Mouse (Mus musculus): Measurements from ENCODE around the gene Xpo1. TPM values are rescaled to one million over a fixed set of nuclear protein-coding genes. Genes with fewer than 3 reads are reported as not detected.
A peak's percentile ranks its signal among the peaks of the same experiment; 100 is the strongest.
"Not testable (repeated sequence)": the region's sequence is repeated elsewhere in the genome, so short reads cannot be mapped to it uniquely, and the experiment has no call there.

Xpo1 gene
- polyA plus RNA-seq, 1 experiment, result 4.5 TPM

DNA sequence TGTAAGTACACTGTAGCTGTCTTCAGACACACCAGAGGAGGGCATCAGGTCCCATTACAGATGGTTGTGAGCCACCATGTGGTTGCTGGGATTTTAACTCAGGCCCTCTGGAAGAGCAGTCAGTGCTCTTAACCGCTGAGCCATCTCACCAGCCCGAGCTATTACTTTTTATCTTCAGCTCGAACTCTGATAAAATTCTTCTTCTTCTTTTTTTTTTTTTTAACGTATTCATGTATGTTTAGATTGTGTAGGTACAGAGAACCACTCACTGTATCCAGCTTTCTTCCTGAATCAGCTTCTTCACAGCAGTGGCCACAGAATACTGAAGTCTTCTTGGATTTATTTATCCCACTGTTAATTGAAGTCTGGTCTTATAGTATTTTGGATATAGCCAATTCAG, 33.0 kb downstream of the Xpo1 start:
- WGBS, result 84% methylated on average over 4 of the region's 4 CpGs
- DNase-seq (ENCODE audit: low read depth, low spot score), result not testable (repeated sequence)

DNA sequence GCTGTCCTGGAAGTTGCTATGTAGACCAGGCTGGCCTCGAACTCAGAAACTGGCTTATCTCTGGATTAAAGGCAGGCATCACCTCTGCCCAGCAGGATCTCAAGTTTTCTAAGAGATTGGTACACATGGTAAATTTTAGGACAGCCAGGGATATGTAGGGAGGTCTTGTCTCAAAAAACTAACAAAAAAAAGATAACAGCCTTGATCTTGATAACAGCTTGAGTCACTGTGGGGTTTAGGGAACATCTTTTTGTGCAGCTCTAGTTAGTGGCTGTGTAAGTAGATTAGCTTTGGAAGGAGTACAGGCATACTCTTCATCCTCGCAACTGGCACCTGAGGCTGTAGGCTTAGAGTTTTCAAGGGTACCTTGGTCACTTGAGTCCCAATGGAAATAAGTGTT, 41.5 kb downstream of the Xpo1 start:
- no peak for DNase-seq (ENCODE audit: low read depth, low spot score)
- 99% methylated on average over 2 of the region's 2 CpGs for WGBS

DNA sequence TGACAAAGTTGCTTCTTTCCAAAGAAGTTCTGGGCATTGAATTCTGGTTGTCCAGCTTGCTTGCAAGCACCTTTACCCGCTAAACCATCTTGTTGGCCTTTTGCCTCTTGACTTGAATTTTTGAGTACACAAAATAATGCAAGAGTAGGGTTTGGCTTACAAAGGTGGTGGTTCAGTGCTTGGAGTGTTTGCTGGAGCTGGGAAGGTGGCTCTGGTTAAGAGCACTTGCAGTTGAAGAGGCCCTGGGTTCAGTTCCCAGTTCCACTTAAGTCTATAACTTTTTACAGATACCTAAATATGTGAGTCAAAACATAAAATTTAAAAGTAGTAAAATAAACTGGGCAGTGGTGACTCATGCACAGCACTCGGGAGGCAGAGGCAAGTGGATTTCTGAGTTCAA, 42.5 kb downstream of the Xpo1 start:
- no peak for DNase-seq (ENCODE audit: low read depth, low spot score)
- WGBS, result 80% methylated on average over 2 of the region's 2 CpGs

DNA sequence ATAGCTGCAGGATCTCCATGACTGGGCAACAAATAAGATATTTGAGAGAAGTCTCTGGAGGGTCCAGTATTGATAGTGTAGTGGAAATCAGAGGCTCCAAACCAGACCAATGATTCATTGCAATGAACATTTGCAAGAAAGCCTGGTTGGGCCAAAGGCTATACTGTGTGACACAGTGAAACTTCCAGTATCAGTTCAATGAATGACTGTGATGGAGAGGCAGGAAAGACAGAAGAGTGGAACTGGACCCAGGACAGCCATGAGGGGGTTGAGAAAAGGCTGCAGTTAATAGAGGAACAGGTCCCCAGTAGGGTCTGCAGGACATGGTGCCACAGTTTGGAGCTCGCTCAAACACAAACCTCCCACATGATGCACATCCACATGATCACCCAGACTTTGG, 44.1 kb downstream of the Xpo1 start:
- WGBS, result 91% methylated on average over 1 of the region's 1 CpGs
- no peak for DNase-seq (ENCODE audit: low read depth, low spot score)

DNA sequence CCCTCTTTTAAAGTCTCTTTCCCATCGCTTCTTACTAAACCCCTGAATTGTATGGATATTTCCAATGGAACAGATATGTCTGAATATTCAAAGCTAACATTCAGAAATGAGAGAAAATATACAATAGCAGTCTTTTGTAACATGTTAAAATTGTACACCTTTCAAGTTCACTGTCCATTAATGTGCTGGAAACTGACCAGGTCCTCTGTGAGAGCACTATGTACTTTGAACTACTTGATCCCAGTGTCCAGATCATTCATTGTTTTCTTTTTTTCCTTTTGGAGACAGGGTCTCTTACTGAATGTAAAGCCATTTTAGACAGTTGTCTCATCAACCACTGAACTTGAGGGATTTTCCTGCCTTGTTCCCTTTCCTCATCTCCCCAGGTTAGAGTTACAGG, 47.3 kb downstream of the Xpo1 start:
- 76% methylated on average over 1 of the region's 1 CpGs for WGBS
- DNase-seq (ENCODE audit: low read depth, low spot score), result no peak

DNA sequence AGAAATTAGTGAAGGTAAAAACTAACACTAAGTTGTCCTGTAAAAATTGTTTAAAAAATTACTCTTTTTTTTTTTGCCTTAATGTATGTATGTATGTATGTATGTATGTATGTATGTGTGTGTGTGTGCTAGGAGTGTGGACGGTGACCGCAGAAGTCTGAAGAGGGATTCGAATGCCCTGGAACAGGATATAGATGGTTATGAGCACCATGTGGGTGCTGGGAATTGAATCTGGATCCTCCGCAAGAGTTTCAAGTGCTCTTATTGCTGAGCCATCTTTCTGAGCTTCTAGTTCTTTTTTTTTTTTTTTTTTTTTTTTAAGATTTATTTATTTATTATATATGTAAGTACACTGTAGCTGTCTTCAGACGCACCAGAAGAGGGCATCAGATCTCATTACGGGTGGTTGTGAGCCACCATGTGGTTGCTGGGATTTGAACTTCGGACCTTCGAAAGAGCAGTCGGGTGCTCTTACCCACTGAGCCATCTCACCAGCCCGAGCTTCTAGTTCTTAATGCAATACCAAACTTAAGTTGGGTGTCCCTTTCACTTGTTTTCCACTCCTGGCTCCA, 49.3 kb downstream of the Xpo1 start:
- not testable (repeated sequence) for DNase-seq (ENCODE audit: low read depth, low spot score)
- WGBS, result 36% methylated on average over 10 of the region's 10 CpGs

DNA sequence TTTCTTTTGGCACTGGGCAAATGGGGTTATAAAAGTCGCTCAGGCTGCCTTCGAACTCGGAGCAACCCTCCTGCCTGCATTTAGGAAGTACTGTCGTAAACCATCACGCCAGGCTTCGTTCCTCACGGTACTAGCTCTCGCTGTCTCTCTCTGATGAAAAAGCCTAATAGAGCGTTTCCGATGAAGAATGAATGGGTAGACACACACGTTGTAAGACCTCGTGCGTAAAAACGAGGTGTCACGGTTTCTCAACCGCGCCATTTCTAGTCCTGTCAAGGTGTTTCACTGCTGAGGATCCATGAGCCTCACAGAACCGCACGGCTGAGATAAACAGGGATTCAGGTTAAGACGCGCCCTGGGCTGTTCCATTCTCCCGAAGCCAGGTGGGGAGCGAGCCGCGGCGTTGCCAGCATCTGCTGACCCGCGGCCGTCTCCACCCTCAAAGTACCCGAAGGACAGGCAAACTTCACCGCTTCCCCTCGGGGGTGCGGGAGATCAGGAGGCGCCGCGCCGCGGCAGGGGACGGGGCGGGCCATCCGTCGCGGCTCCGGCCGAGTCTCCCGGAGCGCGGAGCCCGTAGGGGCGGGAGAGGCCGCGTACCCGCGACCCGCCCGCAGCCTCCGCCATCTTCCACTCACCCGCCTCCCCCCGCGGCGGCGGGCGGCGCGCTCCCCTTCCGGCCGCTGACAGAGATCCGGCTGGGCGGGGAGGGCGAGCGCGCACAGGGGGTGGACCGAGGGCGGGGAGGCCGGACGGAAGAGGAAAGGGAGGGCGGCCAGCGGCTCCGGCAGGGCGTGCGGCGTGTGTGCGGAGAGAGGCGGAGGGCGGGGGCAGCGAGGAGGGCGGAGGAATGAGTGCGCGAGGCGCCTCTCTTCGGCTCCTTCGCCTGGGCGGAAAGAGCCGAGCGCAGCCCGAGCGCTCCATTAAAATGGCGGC, 50.1 kb downstream of the Xpo1 start:
- WGBS, result under 1% methylated on average over 73 of the region's 98 CpGs
- DNase-seq (ENCODE audit: low read depth, low spot score), result peak; percentile 67

DNA sequence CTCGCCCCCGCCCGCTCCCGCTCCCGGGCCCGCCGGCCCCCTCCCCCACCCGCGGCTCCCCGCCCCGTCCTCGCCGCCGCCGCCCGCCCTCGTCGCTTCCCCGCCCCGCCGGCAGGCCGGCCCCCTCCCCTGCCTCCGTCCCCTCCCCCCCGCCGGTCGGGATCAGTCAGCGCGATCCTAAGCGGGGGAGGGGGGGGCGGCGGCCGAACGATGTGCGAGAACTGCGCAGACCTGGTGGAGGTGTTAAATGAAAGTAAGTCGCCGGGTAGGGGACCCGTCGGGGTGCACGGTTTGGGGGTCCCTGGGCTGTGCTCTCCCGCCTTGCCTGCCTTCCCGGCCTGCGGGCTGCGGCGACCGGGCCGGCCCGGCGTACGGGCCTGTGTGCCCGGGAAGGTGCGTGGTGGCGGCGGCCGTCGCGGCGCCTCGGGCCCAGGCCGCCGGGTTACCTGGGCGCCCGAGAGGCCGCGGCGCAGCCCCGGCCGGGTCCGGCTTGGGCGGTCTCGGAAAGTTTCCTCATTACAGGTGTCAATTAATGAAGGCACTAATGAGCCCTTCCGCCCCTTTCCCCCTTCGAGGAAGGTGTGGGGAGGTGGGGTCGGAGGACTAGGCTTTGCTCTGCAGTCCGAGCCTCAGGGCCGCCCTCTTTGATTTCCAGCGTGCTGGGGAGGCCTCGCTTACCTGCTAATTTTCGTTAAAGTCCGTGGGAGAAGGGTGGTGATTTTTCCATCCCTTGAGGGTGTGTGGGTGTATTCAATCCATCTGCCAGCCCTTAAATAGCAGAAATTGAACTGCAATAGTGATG, 51.1 kb downstream of the Xpo1 start, which contains the start of gene Usp34:
Gene Usp34 (plus strand): TSS at position 132 of the 802 bp plus-strand sequence.
- under 1% methylated on average over 62 of the region's 80 CpGs for WGBS
- DNase-seq (ENCODE audit: low read depth, low spot score), result no peak

DNA sequence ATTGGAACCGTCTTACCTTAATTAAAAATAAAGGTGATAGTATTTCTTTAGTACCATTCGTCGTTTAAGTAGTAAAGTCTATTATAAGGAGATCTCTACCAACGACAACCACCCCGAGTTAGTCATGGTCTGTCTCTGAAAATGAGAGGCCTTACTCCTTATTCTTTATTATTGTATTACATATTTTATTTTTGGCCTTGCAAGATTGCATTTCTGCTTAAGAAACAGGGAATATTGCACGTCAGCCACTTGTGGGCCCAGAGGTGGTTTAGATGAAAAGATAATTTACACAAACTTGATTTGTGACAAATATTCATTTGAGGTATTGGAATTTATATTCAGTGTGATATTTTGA, 51.7 kb downstream of the Xpo1 start:
- DNase-seq (ENCODE audit: low read depth, low spot score), result no peak
- WGBS, result 3% methylated on average over 6 of the region's 6 CpGs

DNA sequence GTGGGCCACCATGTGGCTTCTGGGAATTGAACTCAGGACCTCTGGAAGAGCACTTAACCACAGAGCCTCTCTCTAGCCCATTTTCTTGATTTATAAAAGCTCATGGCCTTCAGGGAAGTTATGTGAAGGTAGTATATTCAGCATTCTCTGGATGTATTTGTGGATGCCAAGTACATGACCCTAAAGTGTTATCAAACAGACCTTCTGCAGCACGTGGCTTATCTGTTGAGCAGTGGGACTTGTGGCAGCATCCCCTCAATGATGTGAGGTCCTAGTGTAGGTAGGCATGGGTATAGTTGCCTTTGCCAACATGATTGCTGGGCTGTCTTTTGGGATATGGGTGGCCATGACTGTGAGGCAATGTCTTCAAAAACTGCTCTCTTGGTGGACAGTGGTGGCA, 57.7 kb downstream of the Xpo1 start:
- no peak for DNase-seq (ENCODE audit: low read depth, low spot score)
- 98% methylated on average over 1 of the region's 1 CpGs for WGBS

DNA sequence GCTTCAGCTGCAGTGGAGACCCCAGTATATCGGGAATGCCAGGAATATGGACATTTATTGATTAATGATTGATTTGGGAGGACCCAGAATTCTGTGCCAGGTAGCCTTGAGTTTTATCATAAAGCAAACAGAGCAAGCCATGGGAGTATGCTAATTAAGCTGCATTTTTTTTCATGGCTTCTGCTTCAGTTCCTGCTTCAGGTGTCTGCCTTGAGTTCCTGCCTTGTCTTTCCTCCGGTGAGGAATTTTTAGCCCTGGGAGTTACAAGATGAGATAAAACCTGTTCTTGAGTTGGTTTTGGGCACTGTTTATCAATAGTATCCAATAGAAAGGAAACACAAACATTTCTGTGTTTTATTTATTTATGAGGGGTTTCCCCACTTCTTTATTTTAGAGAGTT, 73.6 kb downstream of the Xpo1 start:
- DNase-seq (ENCODE audit: low read depth, low spot score), result no peak
- WGBS, result 48% methylated on average over 2 of the region's 2 CpGs

DNA sequence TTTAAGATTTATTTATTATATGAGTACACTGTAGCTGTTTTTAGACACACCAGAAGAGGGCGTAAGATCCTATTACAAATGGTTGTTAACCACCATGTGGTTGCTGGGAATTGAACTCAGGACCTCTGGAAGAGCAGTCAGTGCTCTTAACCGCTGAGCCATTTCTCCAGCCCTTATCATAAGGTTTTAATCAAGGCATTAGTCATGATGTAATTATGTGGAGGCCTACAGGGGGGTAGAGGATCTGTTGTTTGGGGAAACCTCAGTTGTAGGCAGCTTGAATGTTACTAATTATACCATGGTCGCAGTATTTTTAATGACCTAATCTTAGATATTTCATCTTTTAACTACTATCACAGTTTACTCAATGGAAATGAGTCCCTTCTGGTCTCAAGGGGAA, 76.3 kb downstream of the Xpo1 start:
- WGBS, result 89% methylated on average over 3 of the region's 3 CpGs
- no peak for DNase-seq (ENCODE audit: low read depth, low spot score)

DNA sequence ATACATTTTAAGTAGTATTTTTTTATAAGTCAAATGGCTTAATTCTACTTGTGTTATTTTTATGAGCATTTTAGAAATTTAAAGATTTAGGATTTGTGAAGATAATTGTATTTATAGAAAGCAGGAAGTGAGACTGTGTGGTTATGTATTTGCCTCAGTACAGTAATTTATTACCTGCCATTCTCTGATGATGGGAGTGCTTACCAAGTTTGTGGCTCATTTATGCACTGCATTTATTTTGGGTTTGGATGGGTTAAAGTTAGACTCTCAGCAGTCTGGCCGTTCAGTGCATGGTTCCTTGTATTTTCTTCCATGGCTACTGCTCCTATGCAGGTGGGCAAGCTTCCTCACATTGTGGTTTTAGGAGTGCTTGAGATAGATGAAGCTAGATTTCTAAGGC, 79.3 kb downstream of the Xpo1 start:
- WGBS, result 68% methylated on average over 1 of the region's 1 CpGs
- DNase-seq (ENCODE audit: low read depth, low spot score), result no peak

Other genes with a start within 250 kb of the Xpo1 start
- 0.27 and 0.30 TPM in 2 replicates for gene Fam161a, start 248.5 kb upstream of the Xpo1 start, polyA plus RNA-seq (2012; rRNA removed)
- gene Usp34, start 50.9 kb downstream of the Xpo1 start, polyA plus RNA-seq (2012; rRNA removed), result 5.9 and 8.0 TPM in 2 replicates
- gene Ahsa2, start 242.0 kb downstream of the Xpo1 start, polyA plus RNA-seq (2012; rRNA removed), result 5.6 and 7.4 TPM in 2 replicates

Measured in large intestine, adult 2 months (tissue).